Mouse (Mus musculus) kidney, adult 2 months (tissue): ENCODE data around the gene Snx21. TPM values are rescaled to one million over a fixed set of nuclear protein-coding genes. Genes with fewer than 3 reads are reported as not detected.

Source experiments
- DNase-seq: peaks from one replicate; pipeline ENCODE4 v3.0.0; 2021
- H3K27ac ChIP-seq: fragments of 200-500 bp; 2 replicates; pipeline ENCODE4 v1.5.1; 2012; ENCODE audit warnings: low read depth, low read length, control low read depth, inconsistent platforms; ENCODE audit not compliant: insufficient read depth
- H3K27me3 ChIP-seq: fragments of 200-500 bp; replicated peaks from 2 replicates; pipeline ENCODE4 v1.6.1; 2012; ENCODE audit warnings: mild to moderate bottlenecking, moderate library complexity, low read length, inconsistent platforms; ENCODE audit not compliant: control insufficient read depth, insufficient read depth
- H3K36me3 ChIP-seq: fragments of 200-500 bp; 2 replicates; pipeline ENCODE4 v1.6.1; 2012; ENCODE audit warnings: mild to moderate bottlenecking, moderate library complexity, low read length, inconsistent platforms; ENCODE audit not compliant: control insufficient read depth, insufficient read depth
- H3K4me1 ChIP-seq: fragments of 200-500 bp; 2 replicates; pipeline ENCODE4 v1.6.1; 2011; ENCODE audit warnings: low read length; ENCODE audit not compliant: control insufficient read depth, insufficient read depth
- H3K4me3 ChIP-seq: fragments of 200-500 bp; 2 replicates; pipeline ENCODE4 v1.5.1; 2011; ENCODE audit warnings: mild to moderate bottlenecking, low read depth, low read length, control low read depth; ENCODE audit not compliant: insufficient read depth
- CTCF ChIP-seq: fragments of 200-500 bp; conservative IDR thresholded peaks from 2 replicates; pipeline ENCODE4 v1.5.1; 2011; ENCODE audit warnings: low read depth, mild to moderate bottlenecking, control low read depth, low read length, moderate library complexity, mixed read lengths; ENCODE audit not compliant: insufficient read depth, insufficient read length
- POLR2A ChIP-seq: fragments of 200-500 bp; IDR thresholded peaks from one replicate; pipeline ENCODE4 v1.6.1; 2011; ENCODE audit warnings: low read depth, low read length, control low read depth
- WGBS: fragments of 180-500 bp; shearing (Covaris S2); methylation state at CpG from one replicate; pipeline ENCODE4 v1.1.7; 2018; 5-methylcytosine and 5-hydroxymethylcytosine counted together
- polyA plus RNA-seq: library from polyadenylated mRNA; depleted of rRNA; stranded (reverse); fragments of >200 nt; gene quantifications from 2 replicates; pipeline ENCODE4 v1.2.3, GENCODE M21; 2012

The Snx21 gene
- polyA plus RNA-seq, 1 experiment, result 23.2 TPM

- TF ChIP-seq CTCF (no peak), POLR2A (no peak)
- peaks cover 3% of the 10 kb centered on the region; the same call in 1 of the 2 replicates for H3K36me3 ChIP-seq
- no peaks in the 10 kb centered on the region; the same call in 1 of the 2 replicates for H3K4me1 ChIP-seq
- DNase-seq, result no peak
- 83% methylated on average over 16 of the region's 16 CpGs for WGBS
- no peak overlapping the region for H3K27ac ChIP-seq
- no peaks in the 10 kb centered on the region for H3K27me3 ChIP-seq
- H3K4me3 ChIP-seq, result no peak overlapping the region
Measured at GRCm38 (mm10) chr2:164827146-164827850, 41.7 kb downstream of the Snx21 start.

DNA sequence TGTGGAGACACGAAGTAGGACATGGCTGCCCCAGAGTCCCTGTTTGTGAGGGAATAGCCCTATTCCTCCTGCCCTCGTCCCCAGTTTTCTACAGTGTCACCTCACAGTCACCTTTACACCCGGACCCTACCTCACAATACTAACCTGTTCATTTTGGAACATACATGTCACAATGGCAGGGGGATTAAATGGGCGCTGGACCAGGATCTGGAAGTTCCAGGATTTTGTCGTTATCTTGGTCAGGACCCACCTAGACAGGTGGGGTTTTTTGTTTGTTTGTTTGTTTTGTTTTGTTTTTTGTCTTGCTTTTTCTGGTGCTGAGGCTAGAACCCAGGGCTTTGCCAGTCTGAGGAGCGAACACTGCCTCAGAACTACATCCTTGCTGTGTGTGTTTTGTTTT lies 42.8 kb downstream of the Snx21 start, which contains the start of gene Spata25:
Gene Spata25, minus strand, starts transcription at position 101 of the 400 bp plus-strand sequence.
- Histone ChIP-seq H3K4me3 (no peak within 1 kb of the TSS), H3K4me1 (no peaks in the 10 kb centered on the region; the same call in 1 of the 2 replicates), H3K36me3 (peaks cover 3% of the 10 kb centered on the region; the same call in 1 of the 2 replicates), H3K27me3 (no peaks in the 10 kb centered on the region), H3K27ac (no peak within 1 kb of the TSS)
- no peak for DNase-seq
- 92% methylated on average over 6 of the region's 6 CpGs for WGBS
- TF ChIP-seq POLR2A (no peak), CTCF (no peak)

DNA sequence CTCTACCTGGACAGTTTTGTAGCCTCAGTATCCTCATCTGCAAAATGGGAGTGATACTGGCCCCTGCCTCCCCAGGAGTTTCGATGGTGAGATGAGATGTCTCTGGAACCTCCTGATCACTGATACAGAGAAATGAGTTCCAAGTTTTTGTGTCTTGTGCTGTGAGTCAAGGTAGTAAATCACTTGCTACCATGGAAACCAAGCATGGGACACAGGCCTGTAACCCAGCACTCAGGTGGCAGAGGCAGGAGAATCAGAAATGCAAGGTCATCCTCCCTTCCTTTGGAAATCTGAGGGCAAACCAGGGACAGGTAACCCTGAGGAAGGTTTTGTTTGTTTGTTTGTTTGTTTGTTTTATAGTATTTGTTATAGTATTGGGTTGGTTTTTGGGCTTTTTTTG lies 43.5 kb downstream of the Snx21 start:
- WGBS, result 98% methylated on average over 1 of the region's 1 CpGs

DNA sequence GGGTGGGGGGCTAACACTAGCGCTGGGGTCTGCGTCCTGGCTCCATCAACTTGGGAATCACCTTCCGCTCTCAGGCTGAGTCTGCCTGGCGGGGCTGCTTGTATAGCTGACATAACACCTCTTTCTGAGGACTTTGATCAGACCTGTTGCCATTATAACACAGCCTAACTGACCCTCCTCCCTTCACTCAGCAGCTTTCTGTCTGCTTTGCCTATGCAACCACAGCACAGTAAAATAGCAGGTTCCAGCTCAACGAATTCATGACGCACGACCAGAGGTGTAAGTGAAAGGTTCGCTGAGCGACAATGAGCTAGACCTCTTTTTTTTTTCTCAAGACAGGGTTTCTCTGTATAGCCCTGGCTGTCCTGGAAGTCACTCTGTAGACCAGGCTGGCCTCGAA lies 45.4 kb downstream of the Snx21 start:
- TF ChIP-seq CTCF (no peak), POLR2A (no peak)
- 47% methylated on average over 10 of the region's 10 CpGs for WGBS
- H3K4me1 ChIP-seq, result 0 out of 2 replicates have a peak, but pooled peaks cover 3% of the 10 kb centered on the region
- H3K27me3 ChIP-seq, result no peaks in the 10 kb centered on the region
- no peak overlapping the region for H3K4me3 ChIP-seq
- no peak overlapping the region for H3K27ac ChIP-seq
- no peaks in the 10 kb centered on the region for H3K36me3 ChIP-seq
- DNase-seq, result peak; percentile 33

More for the DNA sequence above, 43.5 kb downstream of the Snx21 start:
- H3K4me3 ChIP-seq, result no peak overlapping the region
- no peaks in the 10 kb centered on the region for H3K4me1 ChIP-seq
- H3K27ac ChIP-seq, result no peak overlapping the region
- DNase-seq, result no peak
- peaks cover 3% of the 10 kb centered on the region; the same call in 1 of the 2 replicates for H3K36me3 ChIP-seq
- TF ChIP-seq POLR2A (no peak), CTCF (no peak)
- no peaks in the 10 kb centered on the region for H3K27me3 ChIP-seq

DNA sequence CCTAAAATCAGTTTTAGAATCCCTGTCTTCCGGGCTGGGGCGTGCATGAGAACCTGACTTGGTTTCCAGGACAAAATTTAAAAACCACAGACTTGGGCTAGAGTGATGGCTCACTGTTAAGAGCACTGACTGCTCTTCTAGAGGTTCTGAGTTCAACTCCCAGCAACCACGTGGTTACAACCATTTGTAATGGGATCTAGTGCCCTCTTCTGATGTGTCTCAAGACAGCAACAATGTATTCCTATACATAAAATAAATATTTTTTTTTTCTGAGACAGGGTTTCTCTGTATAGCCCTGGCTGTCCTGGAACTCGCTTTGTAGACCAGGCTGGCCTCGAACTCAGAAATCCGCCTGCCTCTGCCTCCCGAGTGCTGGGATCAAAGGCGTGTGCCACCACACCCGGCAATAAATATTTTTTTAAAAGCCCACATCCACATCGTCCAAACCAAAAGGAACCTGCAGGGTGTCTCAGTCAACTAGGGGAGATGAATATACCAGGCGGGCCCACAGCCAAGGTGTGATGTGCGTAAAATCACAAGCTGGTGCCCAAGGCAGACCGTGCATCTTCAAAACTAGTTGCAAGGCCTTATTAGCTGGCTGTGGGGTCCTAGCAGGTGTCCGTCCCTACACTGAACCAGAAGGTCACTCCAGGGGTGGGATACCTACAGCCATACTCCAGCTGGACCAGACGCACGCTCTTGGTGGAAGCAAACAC lies 46.6 kb downstream of the Snx21 start:
- TF ChIP-seq POLR2A (no peak), CTCF (no peak)
- WGBS, result 61% methylated on average over 16 of the region's 16 CpGs
- Histone ChIP-seq H3K4me3 (peak overlapping the region; percentile 71; the same call in 1 of the 2 replicates), H3K4me1 (0 out of 2 replicates have a peak, but pooled peaks cover 3% of the 10 kb centered on the region), H3K36me3 (no peaks in the 10 kb centered on the region), H3K27ac (no peak overlapping the region), H3K27me3 (no peaks in the 10 kb centered on the region)
- no peak for DNase-seq

DNA sequence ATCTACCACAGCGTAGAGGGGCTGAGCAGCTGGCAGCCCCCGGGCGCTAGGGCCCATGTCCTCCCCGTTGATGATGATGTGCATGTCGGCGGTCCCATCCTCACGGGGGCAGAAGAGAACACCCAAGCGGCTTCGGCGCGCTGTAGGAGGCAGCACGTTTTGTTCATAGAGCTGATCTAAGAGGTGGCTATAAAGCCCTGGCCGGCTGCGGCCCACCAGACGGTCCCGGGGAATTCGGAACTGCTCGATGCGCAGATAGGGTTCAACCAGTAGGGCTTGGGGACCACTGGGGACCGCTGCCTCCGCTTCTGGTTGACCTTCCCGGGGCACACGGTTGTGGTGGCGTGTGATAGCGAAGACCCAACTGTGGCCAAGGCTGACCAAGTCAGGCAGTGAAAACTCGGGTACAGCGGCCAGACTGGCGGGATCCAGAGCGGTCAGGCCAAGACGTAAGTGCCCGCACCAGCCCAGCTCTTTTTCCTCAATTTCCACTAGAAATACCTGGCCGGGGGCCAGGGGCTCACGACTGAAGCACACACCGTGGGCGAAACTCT lies 47.2 kb downstream of the Snx21 start, which contains the start of gene Ctsa:
Gene Ctsa, plus strand, starts transcription at position 126 of the 554 bp plus-strand sequence.
- DNase-seq, result peak; percentile 81
- TF ChIP-seq POLR2A, result peak; percentile 9
- peak; percentile 64 for TF ChIP-seq CTCF
- 1% methylated on average over 35 of the region's 35 CpGs for WGBS

More for the DNA sequence above, 47.2 kb downstream of the Snx21 start, which contains the start of gene Ctsa:
- peak within 1 kb of the TSS; percentile 76 for H3K27ac ChIP-seq
- no peaks in the 10 kb centered on the region for H3K27me3 ChIP-seq
- no peaks in the 10 kb centered on the region for H3K36me3 ChIP-seq
- H3K4me1 ChIP-seq, result 0 out of 2 replicates have a peak, but pooled peaks cover 3% of the 10 kb centered on the region
- H3K4me3 ChIP-seq, result peak within 1 kb of the TSS; percentile 71
